Mouse (Mus musculus): ENCODE measurements at regions not wholly inside any gene's neighbourhood (a gene's known extent, or its start where the extent isn't known, plus 50 kb on each side); places are given as distances from the start of the nearest gene placed in this dataset.

GRCm38 (mm10) chr13:43930081-43930981, 145.8 kb downstream of the Cd83 start:
- TF ChIP-seq POLR2A (IDR thresholded peaks at IDR 0.05; ENCODE audit: borderline replicate concordance, control insufficient read depth, low read depth, low read length) (no peak), CTCF (IDR thresholded peaks at IDR 0.05; ENCODE audit: control insufficient read depth, insufficient read depth, low read length) (no peak)
- Histone ChIP-seq H3K4me1 (ENCODE audit: control insufficient read depth, insufficient read depth, low read length) (no peaks in the 10 kb centered on the region), H3K4me3 (replicated peaks; ENCODE audit: control insufficient read depth, low read depth, low read length) (no peak overlapping the region), H3K27ac (ENCODE audit: control insufficient read depth, insufficient read depth, low read depth, low read length, poor library complexity) (no peak overlapping the region)
- WGBS, result 88% methylated on average over 19 of the region's 19 CpGs

DNA sequence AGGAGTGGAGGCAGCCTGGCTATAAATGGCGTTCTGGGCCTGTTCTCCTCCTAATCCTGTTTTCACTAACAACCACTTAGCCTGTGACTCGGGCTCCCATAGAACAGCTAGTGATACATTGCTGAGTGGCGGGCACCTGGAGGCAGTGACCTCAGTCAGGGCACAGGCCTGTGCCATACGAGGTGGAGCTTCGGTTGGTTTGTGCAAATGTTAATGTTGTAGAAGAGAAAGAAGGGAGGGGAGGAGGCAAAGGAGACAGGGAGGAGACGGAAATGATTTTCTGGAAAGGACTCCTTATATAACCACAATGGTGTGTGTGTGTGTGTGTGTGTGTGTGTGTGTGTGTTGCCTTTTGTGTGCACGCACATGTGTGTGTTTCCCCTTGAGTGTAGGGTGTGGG, 148.4 kb downstream of the Cd83 start:
- TF ChIP-seq CTCF (IDR thresholded peaks at IDR 0.05; ENCODE audit: control insufficient read depth, insufficient read depth, low read length) (no peak), POLR2A (IDR thresholded peaks at IDR 0.05; ENCODE audit: borderline replicate concordance, control insufficient read depth, low read depth, low read length) (no peak)
- WGBS, result 79% methylated on average over 7 of the region's 7 CpGs
- Histone ChIP-seq H3K27ac (ENCODE audit: control insufficient read depth, insufficient read depth, low read depth, low read length, poor library complexity) (0 out of 2 replicates have a peak overlapping the region, but pooled peaks have one; percentile 31), H3K4me3 (replicated peaks; ENCODE audit: control insufficient read depth, low read depth, low read length) (no peak overlapping the region), H3K4me1 (ENCODE audit: control insufficient read depth, insufficient read depth, low read length) (no peaks in the 10 kb centered on the region)

GRCm38 (mm10) chr13:43935284-43935683, 150.7 kb downstream of the Cd83 start:
- H3K27ac ChIP-seq (ENCODE audit: control insufficient read depth, insufficient read depth, low read depth, low read length, poor library complexity), result no peak overlapping the region
- no peaks in the 10 kb centered on the region for H3K4me1 ChIP-seq (ENCODE audit: control insufficient read depth, insufficient read depth, low read length)
- 89% methylated on average over 6 of the region's 6 CpGs for WGBS
- no peak for TF ChIP-seq CTCF (IDR thresholded peaks at IDR 0.05; ENCODE audit: control insufficient read depth, insufficient read depth, low read length)
- no peak for TF ChIP-seq POLR2A (IDR thresholded peaks at IDR 0.05; ENCODE audit: borderline replicate concordance, control insufficient read depth, low read depth, low read length)
- H3K4me3 ChIP-seq (replicated peaks; ENCODE audit: control insufficient read depth, low read depth, low read length), result no peak overlapping the region

DNA sequence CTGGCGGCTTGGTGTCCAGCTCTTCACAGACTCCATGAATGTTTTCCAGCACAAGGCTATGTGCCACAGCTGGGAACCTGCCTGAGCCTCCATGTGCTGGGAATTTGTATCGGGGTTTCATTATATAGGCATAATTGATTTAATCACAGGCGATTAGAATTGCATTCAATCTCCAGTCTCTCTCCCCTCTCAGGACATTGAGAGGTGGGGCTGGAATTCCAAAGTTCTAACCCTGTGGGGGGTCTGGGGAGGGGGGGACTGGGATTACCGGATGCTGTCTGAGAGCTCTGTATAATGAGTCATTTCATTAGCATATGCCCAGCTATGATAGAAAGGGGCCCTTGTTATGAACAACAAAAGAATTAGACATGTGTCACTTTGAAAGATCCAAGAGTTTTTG, 151.9 kb downstream of the Cd83 start:
- TF ChIP-seq CTCF (IDR thresholded peaks at IDR 0.05; ENCODE audit: control insufficient read depth, insufficient read depth, low read length) (no peak), POLR2A (IDR thresholded peaks at IDR 0.05; ENCODE audit: borderline replicate concordance, control insufficient read depth, low read depth, low read length) (no peak)
- Histone ChIP-seq H3K4me1 (ENCODE audit: control insufficient read depth, insufficient read depth, low read length) (no peaks in the 10 kb centered on the region), H3K4me3 (replicated peaks; ENCODE audit: control insufficient read depth, low read depth, low read length) (no peak overlapping the region), H3K27ac (ENCODE audit: control insufficient read depth, insufficient read depth, low read depth, low read length, poor library complexity) (no peak overlapping the region)
- 83% methylated on average over 4 of the region's 4 CpGs for WGBS

DNA sequence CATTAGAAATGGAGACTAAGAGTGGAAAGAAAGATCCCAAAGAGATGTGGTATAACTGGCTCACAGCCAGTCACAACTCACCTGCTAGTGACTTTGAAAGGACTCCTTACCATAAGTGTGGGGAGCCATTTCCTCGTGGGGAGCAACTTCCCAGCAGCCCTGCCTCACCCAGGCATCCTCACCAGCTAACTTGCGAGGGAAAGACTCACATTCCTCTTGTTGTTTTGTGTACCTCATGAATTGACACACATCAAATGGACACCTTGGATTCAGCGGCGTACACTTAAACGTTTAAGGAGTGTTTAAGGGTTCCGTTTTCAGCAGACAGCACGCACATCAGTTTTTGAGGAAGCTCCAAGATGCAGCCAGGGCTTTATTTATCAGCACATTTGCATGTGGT, 154.0 kb downstream of the Cd83 start:
- WGBS, result 71% methylated on average over 7 of the region's 7 CpGs
- TF ChIP-seq CTCF (IDR thresholded peaks at IDR 0.05; ENCODE audit: control insufficient read depth, insufficient read depth, low read length), result no peak
- no peak for TF ChIP-seq POLR2A (IDR thresholded peaks at IDR 0.05; ENCODE audit: borderline replicate concordance, control insufficient read depth, low read depth, low read length)
- Histone ChIP-seq H3K27ac (ENCODE audit: control insufficient read depth, insufficient read depth, low read depth, low read length, poor library complexity) (no peak overlapping the region), H3K4me1 (ENCODE audit: control insufficient read depth, insufficient read depth, low read length) (no peaks in the 10 kb centered on the region), H3K4me3 (replicated peaks; ENCODE audit: control insufficient read depth, low read depth, low read length) (no peak overlapping the region)

GRCm38 (mm10) chr13:43939375-43939774, 154.8 kb downstream of the Cd83 start:
- WGBS, result 75% methylated on average over 4 of the region's 4 CpGs
- no peak for TF ChIP-seq CTCF (IDR thresholded peaks at IDR 0.05; ENCODE audit: control insufficient read depth, insufficient read depth, low read length)
- TF ChIP-seq POLR2A (IDR thresholded peaks at IDR 0.05; ENCODE audit: borderline replicate concordance, control insufficient read depth, low read depth, low read length), result no peak
- no peak overlapping the region for H3K4me3 ChIP-seq (replicated peaks; ENCODE audit: control insufficient read depth, low read depth, low read length)
- no peaks in the 10 kb centered on the region for H3K4me1 ChIP-seq (ENCODE audit: control insufficient read depth, insufficient read depth, low read length)
- H3K27ac ChIP-seq (ENCODE audit: control insufficient read depth, insufficient read depth, low read depth, low read length, poor library complexity), result no peak overlapping the region

- WGBS, result 67% methylated on average over 8 of the region's 8 CpGs
- Histone ChIP-seq H3K4me1 (ENCODE audit: control insufficient read depth, insufficient read depth, low read length) (no peaks in the 10 kb centered on the region), H3K4me3 (replicated peaks; ENCODE audit: control insufficient read depth, low read depth, low read length) (no peak overlapping the region), H3K27ac (ENCODE audit: control insufficient read depth, insufficient read depth, low read depth, low read length, poor library complexity) (no peak overlapping the region)
- TF ChIP-seq CTCF (IDR thresholded peaks at IDR 0.05; ENCODE audit: control insufficient read depth, insufficient read depth, low read length) (no peak), POLR2A (IDR thresholded peaks at IDR 0.05; ENCODE audit: borderline replicate concordance, control insufficient read depth, low read depth, low read length) (no peak)
These were observed 157.2 kb downstream of the Cd83 start for GRCm38 (mm10) chr13:43941731-43942130.

DNA sequence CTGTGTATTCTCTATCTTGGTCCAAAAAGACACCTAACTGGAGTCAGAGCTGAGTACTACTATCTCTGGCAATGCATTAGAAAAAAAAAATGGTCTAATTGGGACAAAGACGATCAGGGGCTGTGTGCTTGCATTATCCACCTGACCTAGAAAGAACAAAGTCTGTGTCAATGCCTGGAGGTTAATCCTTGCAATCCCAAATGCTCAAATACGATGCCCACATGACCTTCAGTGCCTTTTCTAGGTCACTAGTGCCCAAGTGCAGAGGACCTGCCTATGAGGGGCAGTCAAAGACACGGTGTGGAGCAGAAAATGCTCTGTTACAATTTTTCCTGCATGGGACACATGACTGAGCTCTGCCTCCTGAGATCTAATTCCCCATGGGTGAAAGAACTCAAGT, 164.0 kb downstream of the Cd83 start:
- 76% methylated on average over 3 of the region's 3 CpGs for WGBS
- TF ChIP-seq CTCF (IDR thresholded peaks at IDR 0.05; ENCODE audit: control insufficient read depth, insufficient read depth, low read length) (no peak), POLR2A (IDR thresholded peaks at IDR 0.05; ENCODE audit: borderline replicate concordance, control insufficient read depth, low read depth, low read length) (no peak)
- H3K4me1 ChIP-seq (ENCODE audit: control insufficient read depth, insufficient read depth, low read length), result no peaks in the 10 kb centered on the region
- no peak overlapping the region for H3K27ac ChIP-seq (ENCODE audit: control insufficient read depth, insufficient read depth, low read depth, low read length, poor library complexity)
- no peak overlapping the region for H3K4me3 ChIP-seq (replicated peaks; ENCODE audit: control insufficient read depth, low read depth, low read length)

All from bone marrow, adult 2 months (tissue).